Mouse (Mus musculus): ENCODE data around the gene Cst13.

DNA sequence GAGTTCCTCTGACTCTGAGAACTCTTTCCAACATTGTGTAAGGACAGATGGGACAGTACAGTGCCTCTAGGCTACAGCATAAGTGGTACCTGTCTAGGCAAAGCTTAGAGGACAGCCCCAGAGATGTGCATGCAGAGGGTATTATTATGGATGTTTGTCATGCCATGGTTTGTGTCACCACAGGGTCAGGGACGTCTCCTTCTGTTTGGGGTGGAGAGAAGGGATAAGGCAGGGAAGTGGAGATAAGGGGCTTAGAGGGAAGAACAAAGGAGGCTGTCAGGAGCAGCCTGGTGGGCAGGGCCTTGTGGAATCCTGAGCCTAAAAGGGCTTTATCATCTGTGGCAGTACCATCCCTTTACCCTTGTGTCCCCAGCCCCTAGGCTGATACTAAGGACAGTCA is 38.2 kb upstream of the Cst13 start, which contains the start of gene 8030411F24Rik:
- TF ChIP-seq CTCF (IDR thresholded peaks at IDR 0.05; ENCODE audit: borderline replicate concordance, insufficient read depth, low read depth, low read length) (no peak), POLR2A (IDR thresholded peaks at IDR 0.05; ENCODE audit: borderline replicate concordance, insufficient read depth, low read length) (no peak)

Data from cerebellum, adult 2 months (tissue).